Mouse (Mus musculus) ovary, adult 18-20 months (tissue): Measurements from ENCODE around the gene Olfr912.

Experiments
- DNase-seq: peaks from one replicate; pipeline ENCODE4 v3.0.0; 2022; ENCODE audit warnings: low spot score, mixed read lengths

Olfr912 gene

GRCm38 (mm10) chr9:38579878-38580277 lies at the start of gene Olfr912:
Gene Olfr912, plus strand, starts transcription at chr9:38580178.
- DNase-seq, result no peak

GRCm38 (mm10) chr9:38537549-38537948 lies 42.4 kb upstream of the Olfr912 start, which contains the start of gene Olfr910:
Gene Olfr910, plus strand, starts transcription at chr9:38537849.
- DNase-seq, result no peak

GRCm38 (mm10) chr9:38591056-38591455 lies 11.1 kb downstream of the Olfr912 start:
- DNase-seq, result no peak

GRCm38 (mm10) chr9:38592459-38592858 lies 12.5 kb downstream of the Olfr912 start, which contains the start of gene Olfr913:
Gene Olfr913, plus strand, starts transcription at chr9:38592759.
- DNase-seq, result no peak

- no peak for DNase-seq
Observed at GRCm38 (mm10) chr9:38604802-38605201, 24.8 kb downstream of the Olfr912 start, which contains the start of gene Olfr914. Gene Olfr914, plus strand, starts transcription at chr9:38605102.

- DNase-seq, result no peak
Observed at GRCm38 (mm10) chr9:38632406-38632805, 52.4 kb downstream of the Olfr912 start.
